Mouse (Mus musculus): ENCODE data around the gene Rhbg. TPM values are rescaled to one million over a fixed set of nuclear protein-coding genes. Genes with fewer than 3 reads are reported as not detected.

Gene Rhbg
- total RNA-seq, 1 experiment from 2014 or later = not detected

GRCm38 (mm10) chr3:88235616-88236015, 18.9 kb downstream of the Rhbg start:
- no peak for ATAC-seq (replicated peaks in 1 of 2; ENCODE audit: insufficient read depth in 1 of 2, low FRiP score in 2 of 2, low TSS enrichment in 1 of 2, low read depth in 1 of 2, poor library complexity in 2 of 2, severe bottlenecking in 2 of 2)

GRCm38 (mm10) chr3:88235216-88235615, 19.3 kb downstream of the Rhbg start:
- 0 out of 4 replicates have a peak, but pooled peaks of 1 of the 2 experiments have one; percentile 26 for ATAC-seq (replicated peaks in 1 of 2; ENCODE audit: insufficient read depth in 1 of 2, low FRiP score in 2 of 2, low TSS enrichment in 1 of 2, low read depth in 1 of 2, poor library complexity in 2 of 2, severe bottlenecking in 2 of 2)

- no peak for ATAC-seq (replicated peaks in 1 of 2; ENCODE audit: insufficient read depth in 1 of 2, low FRiP score in 2 of 2, low TSS enrichment in 1 of 2, low read depth in 1 of 2, poor library complexity in 2 of 2, severe bottlenecking in 2 of 2)
Observed at GRCm38 (mm10) chr3:88234041-88234440, 20.5 kb downstream of the Rhbg start.

- no peak for ATAC-seq (replicated peaks in 1 of 2; ENCODE audit: insufficient read depth in 1 of 2, low FRiP score in 2 of 2, low TSS enrichment in 1 of 2, low read depth in 1 of 2, poor library complexity in 2 of 2, severe bottlenecking in 2 of 2)
Observed at GRCm38 (mm10) chr3:88232851-88233649, 21.5 kb downstream of the Rhbg start.

- ATAC-seq (replicated peaks in 1 of 2; ENCODE audit: insufficient read depth in 1 of 2, low FRiP score in 2 of 2, low TSS enrichment in 1 of 2, low read depth in 1 of 2, poor library complexity in 2 of 2, severe bottlenecking in 2 of 2) = peak; percentile 47 to 56
Observed at GRCm38 (mm10) chr3:88232301-88232702, 22.2 kb downstream of the Rhbg start.

- ATAC-seq (replicated peaks in 1 of 2; ENCODE audit: insufficient read depth in 1 of 2, low FRiP score in 2 of 2, low TSS enrichment in 1 of 2, low read depth in 1 of 2, poor library complexity in 2 of 2, severe bottlenecking in 2 of 2) = no peak
Observed at GRCm38 (mm10) chr3:88231061-88231641, 23.4 kb downstream of the Rhbg start.

- no peak for ATAC-seq (replicated peaks in 1 of 2; ENCODE audit: insufficient read depth in 1 of 2, low FRiP score in 2 of 2, low TSS enrichment in 1 of 2, low read depth in 1 of 2, poor library complexity in 2 of 2, severe bottlenecking in 2 of 2)
Observed at GRCm38 (mm10) chr3:88230262-88231047, 24.1 kb downstream of the Rhbg start.

GRCm38 (mm10) chr3:88229526-88229925, 25.0 kb downstream of the Rhbg start:
- no peak for ATAC-seq (replicated peaks in 1 of 2; ENCODE audit: insufficient read depth in 1 of 2, low FRiP score in 2 of 2, low TSS enrichment in 1 of 2, low read depth in 1 of 2, poor library complexity in 2 of 2, severe bottlenecking in 2 of 2)

GRCm38 (mm10) chr3:88228906-88229305, 25.6 kb downstream of the Rhbg start:
- no peak for ATAC-seq (replicated peaks in 1 of 2; ENCODE audit: insufficient read depth in 1 of 2, low FRiP score in 2 of 2, low TSS enrichment in 1 of 2, low read depth in 1 of 2, poor library complexity in 2 of 2, severe bottlenecking in 2 of 2)

- no peak for ATAC-seq (replicated peaks in 1 of 2; ENCODE audit: insufficient read depth in 1 of 2, low FRiP score in 2 of 2, low TSS enrichment in 1 of 2, low read depth in 1 of 2, poor library complexity in 2 of 2, severe bottlenecking in 2 of 2)
Observed at GRCm38 (mm10) chr3:88227976-88228375, 26.5 kb downstream of the Rhbg start.

- no peak for ATAC-seq (replicated peaks in 1 of 2; ENCODE audit: insufficient read depth in 1 of 2, low FRiP score in 2 of 2, low TSS enrichment in 1 of 2, low read depth in 1 of 2, poor library complexity in 2 of 2, severe bottlenecking in 2 of 2)
Observed at GRCm38 (mm10) chr3:88227260-88227659, 27.2 kb downstream of the Rhbg start.

GRCm38 (mm10) chr3:88226101-88226845, 28.2 kb downstream of the Rhbg start:
- ATAC-seq (replicated peaks in 1 of 2; ENCODE audit: insufficient read depth in 1 of 2, low FRiP score in 2 of 2, low TSS enrichment in 1 of 2, low read depth in 1 of 2, poor library complexity in 2 of 2, severe bottlenecking in 2 of 2) = no peak

- ATAC-seq (replicated peaks in 1 of 2; ENCODE audit: insufficient read depth in 1 of 2, low FRiP score in 2 of 2, low TSS enrichment in 1 of 2, low read depth in 1 of 2, poor library complexity in 2 of 2, severe bottlenecking in 2 of 2) = no peak
Observed at GRCm38 (mm10) chr3:88224929-88225328, 29.6 kb downstream of the Rhbg start.

GRCm38 (mm10) chr3:88222446-88222845, 32.1 kb downstream of the Rhbg start:
- no peak for ATAC-seq (replicated peaks in 1 of 2; ENCODE audit: insufficient read depth in 1 of 2, low FRiP score in 2 of 2, low TSS enrichment in 1 of 2, low read depth in 1 of 2, poor library complexity in 2 of 2, severe bottlenecking in 2 of 2)

- no peak for ATAC-seq (replicated peaks in 1 of 2; ENCODE audit: insufficient read depth in 1 of 2, low FRiP score in 2 of 2, low TSS enrichment in 1 of 2, low read depth in 1 of 2, poor library complexity in 2 of 2, severe bottlenecking in 2 of 2)
Observed at GRCm38 (mm10) chr3:88221519-88222390, 32.8 kb downstream of the Rhbg start.

- peak in 1 of 2 experiments; percentile 82; a peak in 3 of 4 replicates for ATAC-seq (replicated peaks in 1 of 2; ENCODE audit: insufficient read depth in 1 of 2, low FRiP score in 2 of 2, low TSS enrichment in 1 of 2, low read depth in 1 of 2, poor library complexity in 2 of 2, severe bottlenecking in 2 of 2)
Observed at GRCm38 (mm10) chr3:88220842-88221241, 33.7 kb downstream of the Rhbg start.

- no peak for ATAC-seq (replicated peaks in 1 of 2; ENCODE audit: insufficient read depth in 1 of 2, low FRiP score in 2 of 2, low TSS enrichment in 1 of 2, low read depth in 1 of 2, poor library complexity in 2 of 2, severe bottlenecking in 2 of 2)
Observed at GRCm38 (mm10) chr3:88219940-88220339, 34.6 kb downstream of the Rhbg start.
